Mouse (Mus musculus) ES-Bruce4 (cell line): ENCODE data around the gene Foxk2.

ENCODE experiments used
- CTCF ChIP-seq: IDR thresholded peaks from one replicate; pipeline ENCODE4 v1.8.1; 2011; ENCODE audit warnings: low read depth, low read length
- EP300 ChIP-seq: IDR thresholded peaks from 2 replicates; pipeline ENCODE4 v1.6.1; 2011; ENCODE audit warnings: low read depth, low read length; ENCODE audit not compliant: insufficient read depth
- POLR2A ChIP-seq: IDR thresholded peaks from one replicate; pipeline ENCODE4 v1.8.1; 2011; ENCODE audit warnings: low read length; ENCODE audit not compliant: insufficient read depth

- TF ChIP-seq EP300 (no peak), CTCF (no peak), POLR2A (no peak)
Measured at GRCm38 (mm10) chr11:121231191-121231590, 28.6 kb upstream of the Foxk2 start.
